Mouse (Mus musculus) heart, embryonic 16.5 days (tissue): ENCODE results near the gene Sparc. TPM values are rescaled to one million over a fixed set of nuclear protein-coding genes. Genes with fewer than 3 reads are reported as not detected.

Experiments used
- polyA plus RNA-seq: library from polyadenylated mRNA; unstranded; fragments of >200 nt; fragmentation: Nextera tagmentation; extraction: Ambion mirVana; gene quantifications from 2 replicates; pipeline ENCODE4 v1.2.1, GENCODE M21; 2015

Gene Sparc
- polyA plus RNA-seq, 1 experiment from 2014 or later = 1,876 TPM

Other genes with a start within 250 kb of the Sparc start
- gene Slc36a2, start 238.1 kb downstream of the Sparc start, polyA plus RNA-seq = 6.3 and 7.1 TPM in 2 replicates
- 1.9 and 2.0 TPM in 2 replicates for gene Slc36a1, start 218.8 kb downstream of the Sparc start, polyA plus RNA-seq
- 0.12 TPM in 2 replicates for gene Fat2, start 86.6 kb downstream of the Sparc start, polyA plus RNA-seq
- gene Atox1, start 38.1 kb upstream of the Sparc start, polyA plus RNA-seq = 213 and 263 TPM in 2 replicates
- gene G3bp1, start 46.5 kb upstream of the Sparc start, polyA plus RNA-seq = 104 and 106 TPM in 2 replicates
- gene Glra1, start 185.0 kb upstream of the Sparc start, polyA plus RNA-seq = not detected in 2 replicates